ENCODE assay signal across 10 mouse cellular contexts in the genomic region with DNA sequence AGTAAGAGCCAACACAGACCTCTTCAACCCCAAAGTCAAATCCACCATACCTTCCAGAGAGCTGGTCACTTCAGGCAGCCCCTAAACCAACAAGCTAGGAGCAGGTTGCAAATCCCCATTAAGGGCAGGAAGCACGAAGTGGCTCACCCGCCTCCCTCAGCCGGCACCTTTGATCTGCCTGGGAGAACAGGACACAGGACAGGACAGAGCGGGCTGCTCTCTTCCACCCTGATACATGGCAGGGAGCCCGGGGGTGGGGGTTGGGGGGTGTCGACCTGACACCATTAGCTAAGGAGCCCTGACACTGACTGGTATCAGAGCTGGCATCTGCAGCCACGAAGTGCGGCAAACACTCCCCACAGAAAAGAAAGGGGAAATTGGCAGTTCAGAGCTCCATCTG. TPM values are rescaled to one million over a fixed set of nuclear protein-coding genes. Genes with fewer than 3 reads are reported as not detected.
DNase-seq lines count a peak whose midpoint lies in the region; ATAC-seq lines count a peak whose summit lies in the region.
"Had no signal": no experiment of that assay in that cellular context is flagged by ENCODE, and none has a peak within 500 bp of the region (broad histone marks: within the 10 kb centered on the region; RNA-seq: fewer than 3 reads in every experiment).

No protein-coding gene starts in this region.

- H3K4me3 ChIP-seq in hindbrain, embryonic 16.5 days (ENCODE audit: low read length), result no peak overlapping the region
- no peak overlapping the region for H3K4me3 ChIP-seq in hindbrain, embryonic 12.5 days
- H3K4me3 ChIP-seq: left cerebral cortex, adult 2 months had no signal

- H3K27ac ChIP-seq in hindbrain, embryonic 16.5 days (ENCODE audit: low read depth, low read length), result no peak overlapping the region
- H3K27ac ChIP-seq in hindbrain, embryonic 12.5 days, result no peak overlapping the region
- H3K27ac ChIP-seq: left cerebral cortex, adult 2 months had no signal

- no peaks in the 10 kb centered on the region for H3K27me3 ChIP-seq in hindbrain, embryonic 16.5 days (replicated peaks; ENCODE audit: control insufficient read depth, insufficient read depth, low read length)
- H3K27me3 ChIP-seq in hindbrain, embryonic 12.5 days, result no peaks in the 10 kb centered on the region

- 35% methylated on average over 8 of the region's 8 CpGs for WGBS in hindbrain, embryonic 16.5 days
- 52% methylated on average over 8 of the region's 8 CpGs for WGBS in hindbrain, embryonic 12.5 days

- no peak overlapping the region for H3K4me2 ChIP-seq in hindbrain, embryonic 16.5 days (ENCODE audit: low read length)
- no peak overlapping the region for H3K4me2 ChIP-seq in hindbrain, embryonic 12.5 days (replicated peaks)

- no peaks in the 10 kb centered on the region for H3K9me3 ChIP-seq in hindbrain, embryonic 16.5 days (ENCODE audit: control insufficient read depth, low read length)
- no peaks in the 10 kb centered on the region for H3K9me3 ChIP-seq in hindbrain, embryonic 12.5 days (replicated peaks)

- peak; percentile 49 for DNase-seq in adrenal gland, adult 2 months
- no peak for DNase-seq in adrenal gland, adult 18-20 months (ENCODE audit: low spot score in 2 of 2)
- DNase-seq in retina, postnatal 1 day, result peak; percentile 57
- DNase-seq in retina, embryonic 14.5 days (ENCODE audit: low spot score), result no peak
- peak; percentile 62 for DNase-seq in testis, postnatal 10 days (ENCODE audit: low spot score)
- no peak for DNase-seq in urinary bladder, postnatal 36 days (ENCODE audit: low spot score in 2 of 2)
- DNase-seq: heart, postnatal 14 days had no signal

- no peaks in the 10 kb centered on the region for H3K36me3 ChIP-seq in hindbrain, embryonic 16.5 days (ENCODE audit: control insufficient read depth, insufficient read depth, low read length)
- 0 out of 2 replicates have a peak, but pooled peaks cover 4% of the 10 kb centered on the region for H3K36me3 ChIP-seq in hindbrain, embryonic 12.5 days

- no peak overlapping the region for H3K9ac ChIP-seq in hindbrain, embryonic 16.5 days (ENCODE audit: low read depth, low read length)
- H3K9ac ChIP-seq in hindbrain, embryonic 12.5 days, result no peak overlapping the region

- peak; percentile 56; the same call in 1 of the 2 replicates for ATAC-seq in hindbrain, embryonic 16.5 days
- ATAC-seq in hindbrain, embryonic 12.5 days (ENCODE audit: low FRiP score), result no peak

- no peaks in the 10 kb centered on the region for H3K4me1 ChIP-seq in hindbrain, embryonic 16.5 days (ENCODE audit: control insufficient read depth, insufficient read depth, low read depth, low read length)
- peaks cover 12% of the 10 kb centered on the region for H3K4me1 ChIP-seq in hindbrain, embryonic 12.5 days

RNA-seq across cellular contexts. Expression of a gene that starts 47.6 kb away (rescaled TPM):
- 10 to 100 TPM; 42.7 to 62.6 TPM for total RNA-seq in adrenal gland, adult 2 months (2021)
- polyA plus RNA-seq in adrenal gland, adult 2 months (2012; rRNA removed), result 58.8 and 81.7 TPM in 2 replicates
- total RNA-seq in adrenal gland, adult 18-20 months (2021), result 10 to 100 TPM; 43.7 to 54.7 TPM
- 0.51 and 0.70 TPM in 2 replicates for polyA plus RNA-seq in hindbrain, embryonic 16.5 days (2015; fragmentation: Nextera tagmentation; extraction: Ambion mirVana)
- polyA plus RNA-seq in hindbrain, embryonic 12.5 days (2016; fragmentation: Nextera tagmentation; extraction: Ambion mirVana), result 4.5 and 6.5 TPM in 2 replicates

RNA-seq across cellular contexts. Expression of a gene that starts 57.7 kb away (rescaled TPM):
- total RNA-seq in adrenal gland, adult 2 months (2021), result 10 to 100 TPM; 35.9 to 46.1 TPM
- 16.4 and 18.6 TPM in 2 replicates for polyA plus RNA-seq in adrenal gland, adult 2 months (2012; rRNA removed)
- 10 to 100 TPM; 39.5 to 41.5 TPM for total RNA-seq in adrenal gland, adult 18-20 months (2021)
- polyA plus RNA-seq in hindbrain, embryonic 16.5 days (2015; fragmentation: Nextera tagmentation; extraction: Ambion mirVana), result 28.9 and 30.2 TPM in 2 replicates
- polyA plus RNA-seq in hindbrain, embryonic 12.5 days (2016; fragmentation: Nextera tagmentation; extraction: Ambion mirVana), result 65.9 and 75.6 TPM in 2 replicates

Comparison
In these comparisons a context has a peak if more than half of its experiments do, and no peak if none do; other contexts are left out.
1. DNase-seq: peak in adrenal gland, adult 2 months (single experiment), retina, postnatal 1 day (single experiment) and testis, postnatal 10 days (single experiment); none in adrenal gland, adult 18-20 months (0 of 2), retina, embryonic 14.5 days (single experiment) and urinary bladder, postnatal 36 days (0 of 2).